Mouse (Mus musculus): ENCODE results near the gene Mrps21. TPM values are rescaled to one million over a fixed set of nuclear protein-coding genes. Genes with fewer than 3 reads are reported as not detected.

The Mrps21 gene
- polyA plus RNA-seq, 1 experiment, result 235 TPM

DNA sequence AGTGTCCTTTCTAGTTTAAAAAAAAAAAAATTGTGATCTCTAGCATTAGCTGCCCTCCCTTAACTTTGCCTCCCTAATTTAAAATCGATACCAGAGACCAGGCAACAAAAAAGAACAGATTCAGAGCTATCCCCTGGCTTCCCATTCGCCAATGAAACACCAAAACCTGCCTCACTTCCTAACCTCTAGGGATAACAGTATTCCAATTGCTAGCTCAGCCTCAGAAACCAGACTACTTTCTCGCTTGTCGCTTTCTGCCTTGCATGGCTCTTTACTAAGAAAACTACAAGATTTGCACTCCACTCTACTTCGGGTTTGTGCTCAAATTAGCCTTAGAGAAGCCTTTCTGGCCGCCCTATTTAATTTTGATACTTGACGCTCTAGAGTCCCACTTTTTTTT lies 15.2 kb downstream of the Mrps21 start:
- no peak for DNase-seq (ENCODE audit: extremely low spot score in 1 of 2, low spot score in 1 of 2)

DNA sequence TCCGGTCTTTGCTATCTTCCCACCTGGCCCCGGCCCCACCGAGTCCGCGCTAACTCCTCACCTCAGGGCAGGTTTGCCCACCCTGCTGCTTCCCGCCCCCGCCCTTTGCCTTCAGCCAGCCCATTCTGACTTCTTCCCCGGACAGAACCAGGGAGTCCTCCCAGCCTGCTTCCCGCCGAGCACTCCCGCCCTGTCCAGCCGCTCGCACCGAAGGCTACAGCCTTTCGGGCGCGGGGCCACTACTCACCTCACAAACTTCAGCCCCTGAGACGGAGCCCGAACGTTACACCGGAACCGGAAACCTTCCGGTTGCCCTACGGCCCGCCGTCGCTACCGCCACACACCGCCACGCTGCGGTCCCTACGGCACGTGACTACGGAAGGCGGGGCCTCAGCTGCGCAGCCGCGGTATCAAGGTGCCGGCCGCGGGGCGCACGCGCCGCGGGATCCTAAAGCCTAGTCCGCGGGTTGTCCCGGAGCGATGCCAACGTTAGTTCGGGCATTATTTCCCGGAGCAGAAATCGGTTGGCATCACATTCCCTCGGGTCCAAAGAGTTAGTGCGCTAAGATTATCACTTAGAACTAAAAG lies 15.7 kb downstream of the Mrps21 start, which contains the start of gene Prpf3:
Prpf3 (minus strand) TSS at position 384 of the 588 bp plus-strand sequence.
- peak; percentile 80 to 96 for DNase-seq (ENCODE audit: extremely low spot score in 1 of 2, low spot score in 1 of 2)

DNA sequence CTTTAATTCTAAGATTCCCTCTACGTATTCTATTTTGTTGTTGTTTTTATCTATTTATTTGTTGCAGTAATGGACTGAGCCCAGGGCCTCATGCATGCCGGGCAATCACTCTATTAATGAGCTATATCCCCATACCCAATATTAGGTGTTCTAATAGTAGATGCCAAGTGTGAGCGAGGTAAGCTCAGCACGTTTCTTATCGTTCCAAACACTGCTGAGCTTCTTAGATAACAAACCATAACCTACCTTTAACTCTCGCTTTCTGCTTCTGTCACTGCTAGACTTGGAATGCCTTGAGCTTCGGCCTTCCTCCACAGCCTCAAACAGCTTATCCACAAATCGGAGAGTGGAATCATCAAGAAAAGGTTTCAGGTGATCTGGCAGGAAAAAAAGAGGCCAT lies 20.0 kb downstream of the Mrps21 start:
- no peak for DNase-seq (ENCODE audit: extremely low spot score in 1 of 2, low spot score in 1 of 2)

DNA sequence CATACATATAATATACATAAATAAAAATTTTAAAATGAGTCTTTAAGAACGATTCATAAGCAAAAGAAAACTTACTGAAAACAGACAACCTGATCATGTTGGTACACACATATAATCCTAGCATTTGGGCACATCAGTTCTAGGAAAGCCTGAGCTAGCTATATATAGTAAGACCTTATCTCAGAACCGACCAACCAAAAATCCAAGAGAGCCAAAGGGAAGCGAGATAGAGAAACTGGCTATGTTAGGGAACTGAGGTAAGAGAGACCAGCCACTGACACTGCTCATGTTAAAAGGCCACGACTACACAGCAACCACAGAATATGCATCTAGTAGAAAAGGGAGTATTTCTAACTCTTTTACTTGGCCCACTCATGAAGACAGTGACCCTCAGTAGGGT lies 20.7 kb downstream of the Mrps21 start:
- no peak for DNase-seq (ENCODE audit: extremely low spot score in 1 of 2, low spot score in 1 of 2)

DNA sequence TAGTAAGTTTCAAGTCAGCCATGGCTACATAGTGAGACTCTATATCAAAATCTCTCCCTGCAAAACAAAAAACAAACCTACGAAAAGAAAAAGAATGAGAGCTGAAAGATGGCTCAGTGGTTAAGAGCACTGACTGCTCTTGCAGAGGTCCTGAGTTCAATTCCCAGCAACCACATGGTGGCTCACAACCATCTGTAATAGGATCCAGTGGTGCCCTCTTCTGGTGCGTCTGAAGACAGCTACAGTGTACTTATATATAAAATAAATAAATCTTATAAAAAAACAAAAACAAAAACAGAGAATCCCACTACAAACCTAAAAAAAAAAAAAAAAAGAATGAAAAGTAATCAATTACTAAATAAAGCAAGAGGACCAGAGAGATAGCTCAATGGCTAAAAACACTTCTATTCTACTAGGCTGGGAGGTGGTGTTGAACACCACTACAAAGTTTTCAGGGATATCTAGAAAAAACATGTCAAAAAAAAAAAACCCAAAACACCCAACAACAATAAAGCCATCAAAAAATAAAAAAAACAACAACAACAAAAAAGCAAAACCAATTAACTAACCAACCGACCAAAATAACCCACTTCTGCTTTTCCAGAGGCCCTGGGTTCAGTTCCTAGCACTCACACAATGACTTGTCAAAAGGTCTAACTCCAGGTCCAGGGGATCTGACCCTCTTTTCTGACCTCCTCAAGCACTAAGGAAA lies 28.7 kb downstream of the Mrps21 start:
- DNase-seq (ENCODE audit: extremely low spot score in 1 of 2, low spot score in 1 of 2), result no peak

DNA sequence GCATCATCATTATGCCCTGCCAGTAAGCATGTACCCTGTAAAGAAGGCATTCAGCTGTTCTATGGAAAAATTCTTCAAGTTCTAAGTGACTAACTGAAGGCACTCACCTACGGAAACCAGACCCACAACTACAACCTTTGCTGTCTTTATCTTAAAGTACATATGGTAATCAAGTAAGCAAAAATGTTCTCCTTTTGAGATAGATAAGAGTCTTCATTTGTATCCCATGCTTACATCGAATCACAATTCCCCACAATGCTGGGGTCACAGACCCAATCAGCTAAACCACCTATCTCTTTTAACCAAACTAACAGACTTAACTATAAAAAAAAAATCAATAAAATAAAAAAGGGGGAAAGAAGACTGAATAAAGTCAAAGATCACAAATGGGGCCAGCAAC lies 32.1 kb downstream of the Mrps21 start:
- DNase-seq (ENCODE audit: extremely low spot score in 1 of 2, low spot score in 1 of 2), result no peak

DNA sequence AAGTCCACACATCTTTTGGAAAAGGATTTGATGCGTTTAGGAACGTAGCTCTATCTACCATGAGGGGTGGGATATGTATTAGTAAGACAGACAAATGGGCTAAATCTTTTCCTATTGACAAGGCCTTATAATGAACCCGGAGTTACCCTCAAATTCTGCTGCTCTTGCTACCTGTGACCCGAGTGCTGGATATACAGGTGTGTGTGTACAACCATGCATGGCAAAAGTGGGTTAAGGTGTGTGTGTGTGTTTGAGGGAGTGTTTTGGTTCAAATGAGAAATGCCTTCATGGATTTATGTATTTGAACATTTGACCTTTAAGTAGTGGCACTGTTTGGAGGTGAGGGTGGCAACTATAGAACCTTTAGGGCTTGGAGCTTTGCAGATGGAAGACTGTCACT lies 42.3 kb downstream of the Mrps21 start:
- DNase-seq (ENCODE audit: extremely low spot score in 1 of 2, low spot score in 1 of 2), result no peak

DNA sequence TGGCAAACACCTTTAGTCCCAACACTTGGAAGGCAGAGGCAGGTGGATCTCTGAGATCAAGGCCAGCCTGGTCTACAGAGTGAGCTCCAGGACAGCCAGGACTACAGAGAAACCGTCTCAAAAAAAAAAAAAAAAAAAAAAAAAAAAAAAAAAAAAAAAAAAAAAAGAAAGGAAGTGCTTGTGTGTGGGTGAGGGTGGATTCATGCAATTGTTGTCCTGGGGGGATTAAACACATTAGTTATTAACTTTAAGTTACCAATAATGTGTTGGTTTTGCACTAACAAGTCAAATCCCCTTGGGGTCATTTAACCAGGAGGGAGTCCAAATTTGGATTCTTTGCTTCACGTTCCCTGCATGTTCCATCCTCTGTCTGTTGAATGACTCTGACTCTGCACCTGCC lies 45.0 kb downstream of the Mrps21 start:
- no peak for DNase-seq (ENCODE audit: extremely low spot score in 1 of 2, low spot score in 1 of 2)

DNA sequence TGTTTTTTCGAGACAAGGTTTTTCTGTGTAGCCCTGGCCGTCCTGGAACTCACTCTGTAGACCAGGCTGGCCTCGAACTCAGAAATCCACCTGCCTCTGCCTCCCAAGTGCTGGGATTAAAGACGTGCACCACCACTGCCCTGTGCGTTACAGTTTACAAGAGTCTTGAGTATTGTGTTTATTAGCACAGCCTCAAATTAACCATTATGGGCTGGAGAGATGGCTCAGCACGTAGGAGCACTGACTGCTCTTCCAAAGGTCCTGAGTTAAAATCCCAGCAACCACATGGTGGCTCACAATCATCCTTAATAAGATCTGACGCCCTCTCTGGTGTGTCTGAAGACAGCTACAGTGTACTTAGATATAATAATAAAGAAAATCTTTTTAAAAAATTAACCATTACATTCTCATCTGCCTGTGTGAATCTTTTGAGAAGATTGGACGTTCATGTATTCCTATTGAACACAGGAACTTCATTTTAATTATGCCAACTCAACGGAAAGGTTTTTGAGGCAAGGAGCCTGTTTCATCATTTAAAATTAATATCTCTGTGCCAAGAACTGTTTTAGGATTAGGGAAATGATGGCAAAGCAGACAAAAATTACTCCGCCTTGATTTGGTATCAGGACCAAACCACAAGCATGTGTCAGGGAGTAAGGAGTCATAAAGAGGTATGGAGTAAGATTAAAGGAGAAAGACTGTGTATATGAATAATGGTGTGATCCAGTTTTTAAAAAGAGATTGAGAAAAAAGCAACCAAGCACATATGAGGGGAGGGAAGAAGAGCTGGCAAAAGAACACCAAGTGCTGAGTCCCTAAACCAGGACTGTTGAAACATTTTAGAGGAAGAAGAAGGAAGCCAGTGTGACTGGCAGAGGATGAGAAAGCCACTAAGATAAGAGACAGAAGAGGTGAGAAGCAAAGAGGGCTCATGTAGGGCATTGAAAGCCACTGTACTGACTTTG lies 51.0 kb downstream of the Mrps21 start:
- no peak for DNase-seq (ENCODE audit: extremely low spot score in 1 of 2, low spot score in 1 of 2)

DNA sequence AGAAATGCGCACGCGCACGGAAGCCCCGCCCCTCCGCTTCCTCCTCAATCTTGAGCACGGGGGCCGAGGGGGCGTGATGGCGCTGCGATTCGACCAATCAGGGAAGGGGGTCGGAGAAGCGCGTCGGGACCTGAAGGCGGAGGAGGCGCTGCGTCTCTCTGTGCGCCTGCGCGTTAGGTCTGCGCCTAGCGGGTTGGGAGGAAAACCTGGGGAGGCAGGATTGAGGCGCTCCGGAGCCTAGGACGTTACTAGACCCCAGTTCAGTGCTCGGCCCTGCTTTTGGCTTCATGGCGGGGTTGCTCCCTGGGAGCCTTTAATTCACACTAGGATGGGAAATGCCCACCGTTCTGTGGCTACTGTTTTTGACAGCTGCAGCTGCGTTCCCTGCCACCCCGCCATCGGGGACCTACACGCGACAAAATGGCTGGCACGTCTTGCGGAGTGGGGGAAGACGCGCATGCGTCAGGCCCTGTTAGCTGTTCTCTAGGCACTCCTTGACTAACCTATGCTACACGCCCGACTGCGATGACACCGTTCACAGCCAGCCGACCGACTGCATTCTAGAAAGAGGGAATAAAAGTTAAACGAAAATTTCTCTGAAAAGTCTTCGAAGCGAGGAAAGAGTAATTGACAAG lies 51.9 kb downstream of the Mrps21 start:
- DNase-seq (ENCODE audit: extremely low spot score in 1 of 2, low spot score in 1 of 2), result peak; percentile 98 to 100

DNA sequence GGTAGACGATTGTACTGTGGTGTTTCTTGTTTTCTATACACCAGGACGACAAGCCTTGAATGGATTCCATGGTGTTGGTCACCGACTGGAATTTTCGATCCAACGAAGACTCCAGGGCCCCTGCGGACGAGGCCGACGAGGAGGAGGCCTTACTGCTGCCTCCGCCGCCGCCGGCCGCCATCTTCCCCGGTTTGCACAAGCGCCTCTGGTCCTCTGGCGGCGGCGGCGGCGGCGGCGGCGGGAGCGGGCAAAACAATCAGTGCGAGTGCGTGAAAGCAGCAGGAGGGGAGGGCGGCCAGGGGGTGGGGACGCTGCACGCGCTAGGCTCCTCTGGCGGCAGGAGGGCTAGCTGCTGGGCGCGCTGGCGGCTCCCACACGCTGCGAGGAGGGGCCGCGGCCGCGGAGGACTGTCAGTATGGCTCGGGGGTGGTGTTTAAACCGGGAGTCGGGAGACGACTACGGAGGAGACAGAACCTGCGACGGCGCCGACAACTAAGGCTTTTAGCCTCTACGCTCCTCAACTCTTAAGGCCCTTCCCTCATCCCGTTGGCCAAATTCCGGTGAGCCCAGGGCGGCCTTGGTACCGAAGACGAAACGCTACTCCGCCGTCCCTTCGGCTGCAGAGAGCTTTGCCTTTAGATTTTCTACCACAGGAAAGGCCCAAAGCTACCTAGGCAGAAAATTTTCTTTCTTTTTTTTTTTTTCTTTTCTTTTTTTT lies 52.6 kb downstream of the Mrps21 start, which contains the start of gene Rprd2:
Rprd2 (minus strand) TSS at position 293 of the 718 bp plus-strand sequence.
- peak; percentile 45 to 81 for DNase-seq (ENCODE audit: extremely low spot score in 1 of 2, low spot score in 1 of 2)

DNA sequence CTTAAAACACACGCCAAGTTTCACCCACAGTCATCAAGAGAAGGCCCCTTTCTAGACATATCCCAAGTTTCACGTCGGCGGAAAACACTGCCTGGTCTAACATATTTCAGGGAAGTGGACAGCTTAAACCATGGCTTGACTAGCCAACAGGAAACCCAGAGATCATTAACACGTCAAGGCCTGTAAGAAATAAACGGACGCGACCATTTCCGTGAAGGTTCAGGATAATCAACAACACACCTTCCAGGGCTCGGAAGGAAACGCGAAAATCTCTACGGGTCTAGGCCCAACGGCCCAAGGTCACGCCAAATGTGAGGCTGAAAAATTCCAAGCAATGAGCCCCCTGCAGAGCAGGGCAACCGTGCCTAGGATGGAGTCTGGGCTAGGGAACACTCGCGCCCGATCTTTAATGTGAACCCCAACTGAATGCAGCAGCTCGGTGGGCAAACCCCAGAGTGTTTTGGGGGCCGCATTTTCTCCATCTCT lies 53.2 kb downstream of the Mrps21 start:
- DNase-seq (ENCODE audit: extremely low spot score in 1 of 2, low spot score in 1 of 2), result peak; percentile 8 to 39

DNA sequence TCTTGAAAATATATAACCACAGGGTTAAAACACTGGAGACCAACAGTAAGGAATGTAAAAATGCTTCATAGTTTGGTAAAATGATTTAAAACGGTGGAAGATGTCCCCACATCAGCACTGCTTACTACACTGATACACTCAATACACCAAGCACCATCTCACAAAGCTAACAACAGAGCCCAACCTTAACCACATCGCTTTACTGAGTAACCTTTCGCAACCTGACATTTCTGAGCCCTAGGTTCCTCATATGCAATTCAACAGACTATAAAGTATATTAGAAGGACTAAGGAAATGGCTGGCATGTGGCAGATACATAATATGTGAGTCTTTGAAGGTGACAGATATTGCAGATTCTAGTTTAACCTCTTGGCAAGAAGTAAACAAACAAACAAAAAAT lies 54.6 kb downstream of the Mrps21 start:
- no peak for DNase-seq (ENCODE audit: extremely low spot score in 1 of 2, low spot score in 1 of 2)

Other genes starting within 250 kb of the Mrps21 start
- gene Ensa, start 246.5 kb downstream of the Mrps21 start, polyA plus RNA-seq (2012; rRNA removed), result 154 and 164 TPM in 2 replicates
- gene Mcl1, start 212.7 kb downstream of the Mrps21 start, polyA plus RNA-seq (2012; rRNA removed), result 43.3 and 47.0 TPM in 2 replicates
- gene Adamtsl4, start 183.6 kb downstream of the Mrps21 start, polyA plus RNA-seq (2012; rRNA removed), result 3.5 and 4.1 TPM in 2 replicates
- 19.9 and 23.0 TPM in 2 replicates for gene Ecm1, start 131.9 kb downstream of the Mrps21 start, polyA plus RNA-seq (2012; rRNA removed)
- gene Tars2, start 111.3 kb downstream of the Mrps21 start, polyA plus RNA-seq (2012; rRNA removed), result 37.5 and 38.4 TPM in 2 replicates
- 24.6 and 28.5 TPM in 2 replicates for gene Rprd2, start 52.7 kb downstream of the Mrps21 start, polyA plus RNA-seq (2012; rRNA removed)
- gene Prpf3, start 15.6 kb downstream of the Mrps21 start, polyA plus RNA-seq (2012; rRNA removed), result 35.9 and 36.2 TPM in 2 replicates
- 37.2 and 42.7 TPM in 2 replicates for gene Ciart, start 10.7 kb upstream of the Mrps21 start, polyA plus RNA-seq (2012; rRNA removed)
- gene BC028528, start 20.5 kb upstream of the Mrps21 start, polyA plus RNA-seq (2012; rRNA removed), result 15.0 and 16.2 TPM in 2 replicates
- gene Aph1a, start 22.4 kb upstream of the Mrps21 start, polyA plus RNA-seq (2012; rRNA removed), result 70.6 and 75.5 TPM in 2 replicates
- 12.8 and 14.6 TPM in 2 replicates for gene Car14, start 33.2 kb upstream of the Mrps21 start, polyA plus RNA-seq (2012; rRNA removed)
- gene Anp32e, start 57.7 kb upstream of the Mrps21 start, polyA plus RNA-seq (2012; rRNA removed), result 117 and 123 TPM in 2 replicates
- gene Plekho1, start 124.5 kb upstream of the Mrps21 start, polyA plus RNA-seq (2012; rRNA removed), result 131 and 156 TPM in 2 replicates
- 32.7 and 33.0 TPM in 2 replicates for gene Vps45, start 186.9 kb upstream of the Mrps21 start, polyA plus RNA-seq (2012; rRNA removed)
- gene Otud7b, start 233.0 kb upstream of the Mrps21 start, polyA plus RNA-seq (2012; rRNA removed), result 16.2 and 17.6 TPM in 2 replicates

All from frontal cortex, adult 2 months (tissue).